Mouse (Mus musculus): Measurements from ENCODE around the gene Pdcd1.
"Not testable (repeated sequence)": the region's sequence is repeated elsewhere in the genome, so short reads cannot be mapped to it uniquely, and the experiment has no call there.

Gene Pdcd1

DNA sequence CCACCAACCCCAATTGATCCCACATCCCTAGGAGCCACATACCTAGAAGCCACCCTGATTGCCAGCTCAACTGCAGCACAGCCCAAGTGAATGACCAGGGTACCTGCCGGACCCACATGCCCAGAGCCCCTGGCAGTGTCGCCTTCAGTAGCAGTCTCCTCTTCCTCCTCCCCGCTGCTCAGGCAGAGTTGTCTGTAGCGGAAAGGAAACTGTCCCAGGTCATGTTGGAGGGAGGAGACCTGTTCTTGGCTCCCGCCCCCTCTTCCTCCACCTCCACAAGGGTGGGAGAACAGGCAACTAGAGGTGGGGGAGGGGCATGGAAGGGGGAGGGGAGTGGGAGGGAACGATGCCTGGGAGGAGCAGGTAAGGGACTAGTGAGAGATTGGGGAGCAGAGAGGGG, at the start of gene Pdcd1:
Gene Pdcd1, minus strand, starts transcription at position 181 of the 400 bp plus-strand sequence.
- DNase-seq, result no peak

DNA sequence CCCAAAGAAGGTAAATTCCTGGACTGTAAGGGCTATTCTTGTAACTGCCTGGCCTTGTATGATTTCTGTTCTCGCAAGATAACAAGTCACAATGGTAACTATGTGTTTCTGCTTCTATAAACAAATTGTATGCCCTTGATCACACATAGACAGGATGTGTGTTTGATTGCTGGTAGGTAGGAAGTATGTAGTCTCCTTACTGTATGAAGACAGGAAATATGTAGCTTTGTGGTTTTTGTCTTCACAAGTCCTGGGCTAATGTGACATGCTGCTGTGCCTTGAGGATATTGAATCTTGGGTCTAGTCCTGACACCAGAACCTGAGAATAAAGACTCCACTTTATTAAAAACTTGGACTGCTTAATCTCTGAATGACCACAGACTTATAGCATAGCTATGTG, 39.4 kb upstream of the Pdcd1 start:
- no peak for DNase-seq

DNA sequence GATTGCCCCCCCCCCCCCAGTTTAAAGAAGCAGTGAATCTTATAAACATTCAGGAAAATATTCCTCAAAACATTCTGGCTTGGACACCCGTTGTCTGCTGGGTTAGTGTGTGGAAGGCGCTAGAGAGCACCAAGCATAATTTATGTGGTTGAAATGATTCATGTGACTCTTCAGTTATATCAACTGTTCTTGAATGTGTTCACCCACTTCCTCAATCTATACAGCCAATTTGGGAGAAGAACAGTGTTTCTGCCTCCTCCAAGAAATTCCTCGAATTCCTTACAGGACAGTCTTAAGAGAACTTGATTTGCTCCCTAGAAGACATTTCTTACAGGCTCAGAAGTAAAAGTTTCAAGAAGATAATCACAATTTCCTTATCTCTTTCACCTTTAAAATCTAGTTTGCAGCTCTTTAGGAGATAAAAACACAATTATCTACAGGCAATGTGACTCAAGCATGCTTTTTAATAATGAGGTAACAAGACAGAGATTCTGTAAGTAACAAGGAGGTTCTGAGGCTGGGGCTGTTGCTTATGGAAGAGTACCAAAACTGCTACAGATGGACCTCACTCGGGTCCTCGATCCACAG, 34.1 kb upstream of the Pdcd1 start:
- no peak for DNase-seq

DNA sequence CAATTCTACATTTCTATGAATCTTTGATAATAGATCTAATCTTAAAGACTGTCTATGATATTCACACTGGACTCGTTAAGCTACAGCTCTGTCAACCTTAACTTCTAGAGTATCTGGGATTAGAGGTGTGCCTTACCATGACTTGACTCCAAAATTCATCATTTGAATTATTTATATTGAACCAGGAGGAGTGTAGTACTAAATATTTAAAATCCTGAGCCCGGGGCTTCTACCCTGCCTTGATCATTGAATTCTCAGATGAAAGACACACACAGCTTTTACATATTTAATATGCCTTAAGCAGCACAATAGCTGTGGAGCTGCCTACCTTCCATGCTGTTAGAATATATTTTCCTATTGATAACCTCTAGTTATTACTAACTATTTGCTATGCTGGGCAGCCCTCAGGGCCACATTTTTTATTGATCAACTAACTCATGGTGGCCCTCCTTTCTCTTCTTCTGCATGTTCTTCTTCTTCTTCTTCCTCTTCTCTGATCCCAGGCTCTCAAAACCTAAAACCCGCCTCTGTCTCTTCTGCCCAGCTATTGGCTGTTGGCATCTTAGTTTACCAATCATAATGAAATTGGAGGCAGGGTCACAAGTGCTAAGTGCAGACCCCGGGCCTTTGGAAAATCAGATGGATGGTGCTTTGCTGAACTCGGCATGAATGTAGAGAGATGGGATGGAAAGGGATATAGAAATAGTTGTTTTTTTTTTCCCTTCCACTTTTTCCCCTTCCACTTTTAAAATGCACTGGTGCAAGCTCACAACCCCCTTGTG, 33.2 kb upstream of the Pdcd1 start:
- no peak for DNase-seq

DNA sequence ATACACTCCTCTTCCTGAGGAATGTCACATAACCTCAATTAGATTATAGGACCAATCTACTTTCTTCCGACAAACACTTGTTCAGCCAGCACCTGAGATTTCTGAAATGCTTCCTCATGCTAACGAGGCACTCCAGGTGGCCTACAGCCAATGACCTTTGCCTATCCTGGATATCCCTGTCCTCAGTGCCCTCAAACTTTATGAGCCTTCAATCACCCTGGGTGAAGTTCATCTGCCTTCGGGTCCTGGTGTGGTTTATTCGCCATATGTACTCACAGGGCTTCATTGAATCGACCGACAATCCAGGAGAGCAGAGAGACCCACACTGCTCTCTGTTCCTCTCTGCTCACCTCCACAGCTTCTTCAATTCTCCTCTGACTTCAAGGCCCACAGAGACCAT, 29.4 kb upstream of the Pdcd1 start:
- no peak for DNase-seq

DNA sequence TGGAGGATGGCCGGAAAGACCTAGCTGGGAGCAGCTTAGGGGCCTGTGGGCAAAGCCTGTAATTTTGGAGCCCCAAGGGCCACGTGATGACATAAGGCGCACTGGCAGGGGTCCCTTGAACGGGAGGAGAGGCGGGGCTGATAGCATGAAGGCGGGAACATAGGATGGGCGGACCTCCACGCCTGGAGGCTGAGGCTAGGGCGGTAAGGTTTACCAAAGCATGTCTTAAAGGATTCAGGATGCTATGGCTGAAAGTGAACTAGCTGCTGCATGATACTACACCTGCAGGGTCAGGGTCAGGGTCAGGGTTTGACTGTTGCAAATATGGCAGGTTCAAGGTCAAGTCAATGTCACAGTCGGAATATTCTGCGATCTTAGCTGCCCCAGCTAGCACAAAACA, 28.8 kb upstream of the Pdcd1 start:
- no peak for DNase-seq

DNA sequence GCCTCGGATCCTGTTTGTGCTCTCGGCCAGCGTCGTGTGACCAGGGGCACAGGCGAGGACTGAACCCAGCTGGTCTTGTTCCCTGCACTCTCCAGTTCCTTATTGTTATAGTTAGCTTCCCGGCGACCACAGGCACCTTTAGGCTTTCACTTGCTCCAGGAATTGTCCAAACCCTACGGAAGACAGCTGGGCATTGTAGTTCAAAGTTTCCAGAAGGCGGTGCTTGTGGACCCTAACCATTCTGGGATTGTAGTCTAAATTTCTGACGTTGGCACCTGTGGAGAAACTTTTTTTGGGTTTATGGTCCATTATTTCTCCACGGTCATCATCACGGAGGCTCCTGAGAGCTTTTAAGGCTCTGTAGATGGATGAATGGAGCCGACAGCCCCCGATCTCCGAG, 28.4 kb upstream of the Pdcd1 start:
- DNase-seq, result no peak

DNA sequence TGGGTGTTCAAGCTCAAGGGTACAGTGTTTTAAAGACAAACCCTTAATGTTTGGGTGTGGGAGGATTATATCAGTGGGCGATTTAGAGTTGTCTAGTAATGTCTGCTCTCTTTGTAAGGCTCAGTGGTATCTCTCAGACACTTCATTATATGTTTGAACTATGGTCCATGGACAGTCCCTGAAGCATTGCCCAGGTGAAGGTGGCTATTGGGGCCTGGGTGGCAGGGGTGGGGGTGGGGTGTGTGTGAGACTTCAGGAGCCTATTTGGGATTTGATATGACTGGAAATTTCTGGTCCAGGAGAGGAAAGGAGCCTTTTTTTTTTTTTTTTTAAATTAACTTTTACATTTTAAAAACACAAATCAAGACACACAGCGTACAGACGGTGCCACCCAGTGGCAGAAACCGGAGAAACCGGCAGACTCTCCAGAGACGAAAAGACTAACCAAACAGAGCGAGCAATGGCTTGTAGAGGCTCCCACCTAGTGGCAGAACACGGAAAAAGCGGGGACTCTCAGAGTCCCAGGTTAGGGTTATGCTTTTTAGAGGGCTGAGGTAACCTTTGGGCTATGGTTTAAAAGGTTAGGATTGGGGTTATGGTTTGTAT, 26.6 kb upstream of the Pdcd1 start:
- DNase-seq, result peak; percentile 88

DNA sequence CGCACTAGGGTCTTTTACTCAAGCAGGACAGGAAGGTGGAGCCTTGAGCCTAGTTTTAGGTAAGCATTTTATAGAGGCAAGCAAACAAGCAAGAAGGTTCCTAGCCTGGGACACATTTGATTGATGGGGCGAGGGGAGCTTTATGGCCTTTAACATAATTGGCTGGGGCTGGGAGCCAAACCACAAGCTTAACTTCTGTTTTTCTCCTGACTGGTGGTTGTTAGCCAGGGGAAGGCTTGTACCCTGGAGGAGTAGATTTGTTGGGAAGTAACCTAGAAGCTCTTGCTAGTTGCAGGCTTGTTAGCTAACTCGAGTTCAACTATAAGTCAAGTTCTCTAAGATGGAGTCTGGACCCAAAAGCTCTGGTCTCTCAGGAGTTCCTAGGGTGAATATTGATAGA, 26.0 kb upstream of the Pdcd1 start:
- DNase-seq, result peak; percentile 29

DNA sequence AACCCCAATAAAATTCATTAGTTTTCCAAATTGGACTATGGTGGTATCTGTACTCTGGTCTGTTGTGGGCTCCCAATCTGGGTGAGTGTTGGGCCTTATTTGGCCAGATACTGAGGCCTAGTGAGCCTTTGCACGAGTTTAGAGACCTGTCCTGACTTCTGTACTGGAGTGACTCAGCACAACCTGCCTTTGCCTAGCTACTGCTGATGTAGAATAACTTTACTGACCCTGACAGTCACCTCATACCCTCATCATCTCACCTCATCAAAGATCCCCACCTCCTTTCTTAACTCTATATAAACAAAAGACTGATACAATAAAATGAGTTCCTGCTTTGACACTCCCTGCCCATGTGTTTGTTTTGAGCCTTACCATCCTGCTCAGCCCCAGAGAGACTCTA, 24.3 kb upstream of the Pdcd1 start:
- DNase-seq, result no peak

DNA sequence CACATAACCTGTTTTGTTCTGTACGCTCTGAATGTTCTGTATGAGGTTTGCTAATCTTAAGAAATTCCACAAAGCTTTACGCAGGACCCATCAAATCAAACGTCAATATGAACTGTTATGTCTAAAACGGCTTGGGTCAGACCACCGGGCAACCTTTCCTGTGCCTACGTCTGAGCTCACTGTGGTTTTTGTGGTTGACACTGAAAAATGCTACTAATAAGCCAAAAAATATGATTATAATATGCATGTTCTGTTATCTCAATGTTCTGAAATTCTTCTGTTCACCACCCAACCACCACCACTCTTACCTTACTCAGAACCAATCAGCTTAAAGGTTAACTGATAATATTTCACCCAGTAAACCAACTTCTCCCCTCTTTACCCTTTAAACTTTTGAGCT, 22.4 kb upstream of the Pdcd1 start:
- DNase-seq, result no peak

DNA sequence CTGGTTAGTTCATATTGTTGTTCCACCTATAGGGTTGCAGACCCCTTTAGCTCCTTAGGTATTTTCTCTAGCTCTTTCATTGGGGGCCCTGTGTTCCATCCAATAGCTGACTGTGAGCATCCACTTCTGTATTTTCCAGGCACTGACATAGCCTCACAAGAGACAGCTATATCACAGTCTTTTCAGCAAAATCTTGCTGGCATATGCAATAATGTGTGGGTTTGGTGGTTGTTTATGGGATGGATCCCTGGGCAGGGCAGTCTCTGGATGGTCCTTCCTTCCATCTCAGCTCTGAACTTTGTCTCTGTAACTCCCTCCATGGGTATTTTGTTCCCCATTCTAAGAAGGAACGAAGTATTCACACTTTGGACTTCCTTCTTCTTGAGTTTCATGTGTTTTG, 5.9 kb upstream of the Pdcd1 start:
- DNase-seq, result not testable (repeated sequence)

DNA sequence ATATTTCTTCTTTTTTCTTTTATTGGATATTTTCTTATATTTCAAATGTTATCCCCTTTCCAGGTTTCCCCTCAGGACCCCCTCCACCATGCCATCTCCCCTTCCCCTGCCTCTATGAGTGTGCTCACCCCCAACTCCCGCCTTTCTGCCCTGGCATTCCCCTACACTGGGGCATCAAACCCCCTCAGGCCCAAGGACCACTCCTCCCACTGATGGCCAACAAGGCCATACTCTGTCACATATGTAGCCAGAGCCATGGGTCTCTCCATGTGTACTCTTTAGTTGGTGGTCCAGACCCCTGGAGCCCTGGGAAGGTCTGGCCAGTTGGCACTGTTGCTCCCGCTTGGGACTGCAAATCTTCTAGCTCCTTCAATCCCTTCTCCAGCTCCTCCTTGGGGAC, 5.0 kb upstream of the Pdcd1 start:
- no peak for DNase-seq

DNA sequence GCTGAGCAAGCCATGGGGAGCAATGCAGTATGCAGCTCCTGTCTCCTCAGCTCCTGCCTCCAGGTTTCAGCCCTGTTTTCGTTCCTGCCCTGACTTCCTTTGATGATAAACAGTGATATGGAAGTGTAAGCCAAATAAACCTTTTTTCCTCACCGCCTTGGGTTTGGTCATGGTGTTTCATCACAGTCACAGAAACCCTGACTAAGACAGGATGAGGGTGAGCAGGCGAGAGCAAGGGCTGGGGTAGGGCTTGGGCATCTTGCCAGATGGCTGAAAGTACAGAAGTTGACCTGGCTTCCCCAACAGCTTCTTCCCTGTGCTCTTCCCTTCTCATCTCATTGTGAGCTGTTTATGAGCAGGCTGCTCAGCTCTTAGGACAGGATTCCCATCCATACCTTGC, 3.6 kb upstream of the Pdcd1 start:
- no peak for DNase-seq

DNA sequence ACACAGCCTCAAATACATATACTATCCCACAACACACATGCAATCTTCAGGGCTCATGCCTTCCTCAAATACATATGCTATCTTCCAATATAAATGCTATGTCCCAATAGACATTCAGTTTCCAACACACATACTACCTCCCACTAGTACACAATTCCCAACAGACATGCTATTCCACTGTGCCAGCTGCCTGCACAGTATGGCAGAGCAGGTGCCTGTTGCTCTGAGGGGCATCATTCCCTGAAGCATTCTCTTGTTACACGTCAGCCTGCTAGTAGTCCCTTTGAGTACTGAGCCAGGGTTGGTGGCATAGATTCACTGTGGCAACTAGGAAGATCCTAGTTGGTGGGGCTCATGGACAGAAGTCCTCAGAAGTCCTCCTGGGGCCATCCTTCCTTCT, 2.1 kb upstream of the Pdcd1 start:
- DNase-seq, result no peak

DNA sequence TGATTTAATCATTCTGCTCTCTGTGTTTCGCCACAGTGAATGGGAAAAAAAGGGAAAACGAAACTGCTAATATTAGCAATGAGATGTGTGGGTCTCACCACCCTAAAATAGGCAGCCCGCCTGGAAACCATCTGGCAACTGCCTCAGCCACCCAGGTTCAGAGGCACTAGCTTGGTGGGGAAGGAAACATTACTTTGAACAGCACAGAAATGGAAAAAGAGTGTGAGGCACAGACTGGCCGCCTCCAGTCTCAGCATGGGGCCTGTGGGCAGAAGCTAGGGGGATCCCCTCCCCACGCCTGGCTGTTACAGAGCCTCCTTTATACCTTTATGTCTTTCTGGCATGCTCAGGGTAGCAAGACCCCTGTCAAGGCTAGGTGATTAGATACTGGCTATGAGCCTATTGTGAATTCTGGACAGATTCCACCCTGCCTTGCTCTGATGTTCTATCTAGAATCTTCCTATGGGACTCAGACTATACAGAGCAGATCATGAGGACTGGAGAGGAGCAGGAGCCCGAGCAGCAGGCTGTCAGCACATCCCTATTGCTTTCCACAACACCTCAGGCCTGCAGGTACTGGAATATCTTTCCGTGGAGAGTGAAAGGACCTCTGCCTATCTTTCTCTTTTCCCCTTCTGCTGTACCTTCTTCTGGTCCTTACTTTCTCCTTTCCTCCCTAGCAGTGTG, 1.3 kb upstream of the Pdcd1 start:
- DNase-seq, result no peak

DNA sequence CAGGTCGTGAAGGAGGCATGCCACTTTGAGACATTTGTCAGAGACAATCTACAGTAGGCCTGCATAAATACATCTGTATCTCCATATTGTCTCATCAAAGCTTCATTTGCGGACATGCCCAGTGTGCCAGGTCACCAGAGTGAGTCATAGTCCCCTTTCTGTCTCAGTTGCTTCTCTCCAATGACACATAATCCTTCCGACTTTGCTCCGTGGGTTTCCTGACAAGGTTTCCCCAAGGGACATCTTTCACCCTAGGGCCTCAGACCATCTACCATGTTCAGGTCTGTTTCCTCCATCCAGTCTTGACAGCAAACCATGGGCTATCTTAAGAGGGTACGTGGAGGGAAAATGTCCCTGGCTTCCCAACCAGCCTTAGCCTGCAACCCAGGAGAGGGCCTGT, 1.2 kb downstream of the Pdcd1 start:
- DNase-seq, result no peak

DNA sequence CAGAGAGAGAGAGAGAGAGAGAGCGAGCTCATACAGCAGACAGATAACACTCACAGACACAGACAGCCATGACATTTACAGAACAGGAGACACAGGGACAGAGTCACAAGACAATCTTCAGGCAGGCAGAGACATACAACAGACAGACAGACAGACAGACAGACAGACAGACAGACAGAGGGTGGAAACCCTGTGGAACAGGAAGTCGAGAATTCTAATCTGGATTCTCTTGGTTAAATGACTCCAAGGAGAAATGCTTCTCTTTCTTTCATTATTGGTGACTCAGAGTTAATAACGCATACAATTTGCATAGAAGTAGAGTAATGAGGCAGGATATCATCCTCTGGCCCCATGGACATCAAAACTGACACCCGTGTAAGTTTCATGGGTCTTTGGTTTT, 5.8 kb downstream of the Pdcd1 start:
- no peak for DNase-seq

DNA sequence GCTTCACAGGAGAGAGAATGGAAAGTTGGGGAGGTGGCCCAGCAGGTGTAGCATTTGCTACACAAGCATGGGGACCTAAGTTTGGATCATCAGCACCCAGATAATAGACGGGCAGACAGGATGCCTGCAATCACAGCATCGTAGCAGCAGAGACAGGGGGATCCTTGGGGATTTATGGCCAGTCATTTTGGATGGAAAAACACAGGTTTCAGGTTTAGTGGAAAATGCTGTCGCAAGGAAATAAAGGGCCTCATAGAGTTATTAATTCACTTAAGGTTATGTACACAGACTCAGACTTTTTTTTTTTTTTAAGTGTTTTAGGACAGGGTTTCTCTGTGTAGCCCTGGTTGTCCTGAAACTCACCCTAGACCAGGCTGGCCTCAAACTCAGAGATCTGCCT, 6.8 kb downstream of the Pdcd1 start:
- no peak for DNase-seq

DNA sequence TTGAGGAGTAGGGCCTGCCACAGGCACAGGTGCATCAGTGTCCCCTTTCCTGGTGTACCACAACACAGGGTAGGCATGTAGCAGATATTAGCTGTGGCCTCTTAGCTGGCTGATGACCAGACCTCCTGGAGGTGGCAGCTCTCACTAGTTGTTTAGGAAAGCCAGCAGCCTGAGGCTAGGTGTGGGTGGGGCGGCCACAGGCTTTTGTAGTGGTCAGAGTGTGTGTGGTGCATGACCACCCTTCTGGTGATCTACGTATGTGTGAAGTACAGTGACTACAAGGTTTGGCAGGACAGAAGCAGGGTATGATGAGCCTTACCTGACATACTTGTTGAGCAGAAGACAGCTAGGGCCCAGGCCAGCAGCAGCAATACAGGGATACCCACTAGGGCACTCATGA, 12.0 kb downstream of the Pdcd1 start:
- DNase-seq, result no peak

DNA sequence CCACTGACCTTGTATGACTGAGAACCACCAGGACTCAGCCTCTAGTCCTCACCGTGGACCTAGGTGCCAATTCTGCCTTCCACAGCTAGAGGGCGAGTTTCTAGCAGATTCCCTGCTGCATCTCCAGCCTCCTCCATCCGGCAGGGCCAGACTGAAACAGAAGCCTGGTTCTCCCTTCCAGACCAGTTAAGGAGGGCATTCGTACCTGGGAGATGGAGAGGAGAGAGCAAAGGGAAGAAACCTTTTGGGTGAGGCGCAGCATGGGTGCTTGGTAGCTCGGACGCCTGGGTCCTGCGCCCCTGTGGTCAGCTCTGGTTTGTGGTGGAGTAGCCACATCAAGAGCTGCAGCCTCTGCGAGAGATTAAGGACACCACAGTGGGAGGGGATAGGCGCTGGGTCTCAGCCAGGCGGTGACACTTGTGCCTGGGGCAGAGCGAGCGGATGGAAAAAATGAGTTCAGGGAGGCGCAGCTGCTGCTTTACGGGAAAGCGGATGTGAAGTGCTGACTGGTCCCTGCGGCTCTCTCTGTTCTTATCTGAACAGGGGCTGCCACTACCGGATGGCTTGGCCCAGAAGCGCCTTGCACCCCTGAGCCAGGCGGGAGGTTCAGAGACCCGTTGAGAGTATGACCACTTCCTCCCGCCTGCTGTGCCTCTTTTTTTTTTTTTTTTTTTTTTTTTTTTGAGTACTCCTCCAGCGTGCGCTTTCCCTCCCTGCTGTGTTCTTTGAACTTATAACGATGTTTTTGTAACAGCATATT, 17.2 kb downstream of the Pdcd1 start:
- DNase-seq, result peak; percentile 80

DNA sequence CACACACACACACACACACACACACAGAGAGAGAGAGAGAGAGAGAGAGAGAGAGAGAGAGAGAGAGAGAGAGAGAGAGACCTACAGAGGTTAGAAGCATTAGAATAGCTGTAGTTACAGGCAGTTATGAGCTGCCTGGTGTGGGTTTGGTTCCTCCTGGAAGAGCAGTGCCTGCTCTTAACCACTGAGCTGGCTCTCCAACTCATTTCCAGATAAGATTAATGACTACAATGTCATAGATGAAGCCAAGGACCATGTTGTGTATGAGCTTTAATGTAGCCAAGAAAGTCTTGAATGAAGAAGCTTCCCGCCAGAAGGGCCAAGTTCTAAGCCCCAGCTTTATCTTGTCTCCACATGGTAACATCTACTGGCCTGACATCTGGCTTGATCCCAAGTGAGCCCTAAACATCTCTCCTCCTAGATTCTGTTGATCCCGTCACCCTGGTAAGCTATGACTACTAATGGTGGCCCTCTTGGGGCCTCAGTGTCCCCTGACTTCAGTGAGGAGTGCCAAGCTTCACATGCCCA, 19.2 kb downstream of the Pdcd1 start:
- no peak for DNase-seq

DNA sequence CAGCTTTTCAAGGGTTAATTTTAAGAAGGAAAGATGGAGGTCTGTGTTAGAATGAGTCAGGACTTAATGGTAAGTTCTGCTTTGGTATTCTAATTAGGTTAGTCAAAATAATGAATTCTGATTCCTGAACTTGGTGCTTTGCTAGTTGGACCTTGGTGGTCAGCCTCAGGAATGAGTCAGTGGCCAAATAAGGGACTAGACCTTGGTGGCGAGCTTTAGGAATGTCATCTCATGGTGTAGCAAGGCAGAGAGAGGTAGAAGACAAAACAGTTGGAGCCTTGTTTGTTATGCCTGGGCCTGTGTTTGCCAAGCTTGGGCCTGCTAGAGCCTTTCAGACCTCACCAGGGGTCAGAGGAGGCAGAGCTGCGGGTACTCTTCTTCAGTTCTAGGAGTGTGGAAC, 23.6 kb downstream of the Pdcd1 start:
- DNase-seq, result no peak

All from kidney, postnatal 14 days (tissue).